Mouse (Mus musculus): ENCODE measurements around the gene Ndufs6.

Ndufs6 gene

GRCm38 (mm10) chr13:73327827-73328698, at the start of gene Ndufs6, which contains the start of gene Mrpl36:
Ndufs6 (minus strand) TSS chr13:73328542.
Mrpl36 (plus strand) TSS chr13:73328513.
- DNase-seq (ENCODE audit: low spot score) = peak; percentile 89

- no peak for DNase-seq (ENCODE audit: low spot score)
These were observed 49.3 kb upstream of the Ndufs6 start for GRCm38 (mm10) chr13:73377637-73378036.

- DNase-seq (ENCODE audit: low spot score) = no peak
These were observed 46.3 kb upstream of the Ndufs6 start for GRCm38 (mm10) chr13:73374612-73375011.

GRCm38 (mm10) chr13:73373367-73373766, 45.0 kb upstream of the Ndufs6 start:
- no peak for DNase-seq (ENCODE audit: low spot score)

GRCm38 (mm10) chr13:73357106-73357505, 28.8 kb upstream of the Ndufs6 start:
- DNase-seq (ENCODE audit: low spot score) = no peak

GRCm38 (mm10) chr13:73352491-73352890, 24.1 kb upstream of the Ndufs6 start:
- DNase-seq (ENCODE audit: low spot score) = no peak

- no peak for DNase-seq (ENCODE audit: low spot score)
These were observed 23.6 kb upstream of the Ndufs6 start for GRCm38 (mm10) chr13:73351910-73352309.

GRCm38 (mm10) chr13:73350741-73351140, 22.4 kb upstream of the Ndufs6 start:
- no peak for DNase-seq (ENCODE audit: low spot score)

- DNase-seq (ENCODE audit: low spot score) = no peak
These were observed 19.7 kb upstream of the Ndufs6 start for GRCm38 (mm10) chr13:73347922-73348650.

GRCm38 (mm10) chr13:73347171-73347570, 18.8 kb upstream of the Ndufs6 start:
- no peak for DNase-seq (ENCODE audit: low spot score)

GRCm38 (mm10) chr13:73346743-73347142, 18.4 kb upstream of the Ndufs6 start:
- no peak for DNase-seq (ENCODE audit: low spot score)

- DNase-seq (ENCODE audit: low spot score) = no peak
These were observed 17.8 kb upstream of the Ndufs6 start for GRCm38 (mm10) chr13:73346131-73346530.

- no peak for DNase-seq (ENCODE audit: low spot score)
These were observed 17.0 kb upstream of the Ndufs6 start for GRCm38 (mm10) chr13:73345102-73345890.

- no peak for DNase-seq (ENCODE audit: low spot score)
These were observed 8.4 kb upstream of the Ndufs6 start for GRCm38 (mm10) chr13:73336753-73337152.

- no peak for DNase-seq (ENCODE audit: low spot score)
These were observed 3.4 kb upstream of the Ndufs6 start for GRCm38 (mm10) chr13:73331736-73332135.

- peak; percentile 84 for DNase-seq (ENCODE audit: low spot score)
These were observed 2.6 kb upstream of the Ndufs6 start for GRCm38 (mm10) chr13:73330844-73331501.

GRCm38 (mm10) chr13:73323406-73323805, 4.9 kb downstream of the Ndufs6 start:
- DNase-seq (ENCODE audit: low spot score) = no peak

GRCm38 (mm10) chr13:73322626-73323025, 5.7 kb downstream of the Ndufs6 start:
- DNase-seq (ENCODE audit: low spot score) = no peak

- DNase-seq (ENCODE audit: low spot score) = no peak
These were observed 8.3 kb downstream of the Ndufs6 start for GRCm38 (mm10) chr13:73320048-73320447.

- DNase-seq (ENCODE audit: low spot score) = peak; percentile 23
These were observed 18.0 kb downstream of the Ndufs6 start for GRCm38 (mm10) chr13:73310183-73310929.

- DNase-seq (ENCODE audit: low spot score) = no peak
These were observed 21.9 kb downstream of the Ndufs6 start for GRCm38 (mm10) chr13:73306430-73306829.

Data from MN1 (cell line).